Mouse (Mus musculus) heart, embryonic 14.5 days (tissue): Measurements from ENCODE around the gene Rcn2. TPM values are rescaled to one million over a fixed set of nuclear protein-coding genes. Genes with fewer than 3 reads are reported as not detected.
"Not testable (repeated sequence)": the region's sequence is repeated elsewhere in the genome, so short reads cannot be mapped to it uniquely, and the experiment has no call there.

Source experiments
- ATAC-seq: fragments of 200-750 bp; cut with Nextera tagmentation; 2 replicates; pipeline ENCODE4 v1.8.0; 2017; ENCODE audit warnings: low read depth, moderate TSS enrichment; ENCODE audit not compliant: insufficient number of reproducible peaks, insufficient read depth, low FRiP score
- H3K27ac ChIP-seq, 2 experiments: fragments of 200-500 bp in 1 of 2; fragments of 300-500 bp in 1 of 2; sonication (generic) in 1 of 2; replicated peaks in 1 of 2; 2 replicates each; pipeline ENCODE4 v1.5.1; 2012 to 2014; ENCODE audit warnings: low read depth in 2 of 2, low read length in 2 of 2, control low read depth in 1 of 2, mild to moderate bottlenecking in 1 of 2, mixed read lengths in 1 of 2; ENCODE audit not compliant: control insufficient read depth in 1 of 2, insufficient read depth in 1 of 2
- H3K27me3 ChIP-seq: fragments of 300-500 bp; sonication (generic); 2 replicates; pipeline ENCODE4 v1.6.1; 2014; ENCODE audit warnings: mild to moderate bottlenecking, low read length, control low read depth; ENCODE audit not compliant: control insufficient read depth, insufficient read depth
- H3K36me3 ChIP-seq: fragments of 300-500 bp; sonication (generic); 2 replicates; pipeline ENCODE4 v1.6.1; 2014; ENCODE audit warnings: mild to moderate bottlenecking, control low read depth, low read length, mixed read lengths; ENCODE audit not compliant: control insufficient read depth, insufficient read depth
- H3K4me1 ChIP-seq, 2 experiments: fragments of 200-500 bp in 1 of 2; fragments of 300-500 bp in 1 of 2; sonication (generic) in 1 of 2; 2 replicates each; pipeline ENCODE4 v1.6.1; 2012 to 2014; ENCODE audit warnings: low read length in 2 of 2, control low read depth in 1 of 2, mixed read lengths in 1 of 2; ENCODE audit not compliant: control insufficient read depth in 2 of 2, insufficient read depth in 2 of 2
- H3K4me2 ChIP-seq: fragments of 300-500 bp; sonication (generic); 2 replicates; pipeline ENCODE4 v1.6.1; 2014; ENCODE audit warnings: mild to moderate bottlenecking, low read length
- H3K4me3 ChIP-seq, 2 experiments: fragments of 200-500 bp in 1 of 2; fragments of 300-500 bp in 1 of 2; sonication (generic) in 1 of 2; 2 replicates each; pipeline ENCODE4 v1.5.1; 2012 to 2014; ENCODE audit warnings: low read length in 2 of 2, mild to moderate bottlenecking in 2 of 2, control low read depth in 1 of 2, low read depth in 1 of 2, moderate library complexity in 1 of 2; ENCODE audit not compliant: control insufficient read depth in 1 of 2, insufficient read depth in 1 of 2
- H3K9ac ChIP-seq: fragments of 300-500 bp; sonication (generic); 2 replicates; pipeline ENCODE4 v1.6.1; 2014; ENCODE audit warnings: mild to moderate bottlenecking, low read length
- H3K9me3 ChIP-seq: fragments of 300-500 bp; sonication (generic); 2 replicates; pipeline ENCODE4 v1.6.1; 2016; ENCODE audit warnings: low read length, control low read depth; ENCODE audit not compliant: control insufficient read depth
- WGBS: fragments of 180-500 bp; shearing (Covaris S2); extraction: QIAGEN DNeasy Blood & Tissue Kit; methylation state at CpG from one replicate; pipeline ENCODE4 v1.1.7; 2014; 5-methylcytosine and 5-hydroxymethylcytosine counted together
- polyA plus RNA-seq: library from polyadenylated mRNA; unstranded; fragments of >200 nt; fragmentation: Nextera tagmentation; extraction: Ambion mirVana; gene quantifications from 2 replicates; pipeline ENCODE4 v1.2.1, GENCODE M21; 2014

The Rcn2 gene
- 140 and 146 TPM in 2 replicates for polyA plus RNA-seq

- Histone ChIP-seq H3K27ac (peak within 1 kb of the TSS; percentile 94), H3K27me3 (no peaks in the 10 kb centered on the region), H3K4me3 (peak within 1 kb of the TSS; percentile 73 to 82), H3K4me2 (peak within 1 kb of the TSS; percentile 88), H3K4me1 (peaks cover 0 to 18% of the 10 kb centered on the region in 2 experiments; a peak in 2 of 4 replicates), H3K9ac (peak within 1 kb of the TSS; percentile 91), H3K9me3 (no peaks in the 10 kb centered on the region), H3K36me3 (peaks cover 24% of the 10 kb centered on the region)
- ATAC-seq: peak; percentile 100
- WGBS: under 1% methylated on average over 41 of the region's 49 CpGs
Measured at GRCm38 (mm10) chr9:56041372-56042180, at the start of gene Rcn2. TSS of gene Rcn2 (plus strand) at chr9:56041845.

- not testable (repeated sequence) for H3K9ac ChIP-seq, H3K4me1 ChIP-seq, H3K4me2 ChIP-seq, H3K27me3 ChIP-seq, H3K27ac ChIP-seq, H3K36me3 ChIP-seq, ATAC-seq, H3K9me3 ChIP-seq, H3K4me3 ChIP-seq
- no CpG with 5 or more reads among the region's 2 CpGs for WGBS
Measured at GRCm38 (mm10) chr9:56004679-56005078, 37.0 kb upstream of the Rcn2 start.

- Histone ChIP-seq H3K36me3 (no peaks in the 10 kb centered on the region), H3K9me3 (no peaks in the 10 kb centered on the region), H3K27ac (no peak within 1 kb of the TSS), H3K9ac (no peak within 1 kb of the TSS), H3K4me3 (no peak within 1 kb of the TSS), H3K27me3 (no peaks in the 10 kb centered on the region), H3K4me2 (no peak within 1 kb of the TSS), H3K4me1 (no peaks in the 10 kb centered on the region)
- ATAC-seq: no peak
- 67% methylated on average over 4 of the region's 4 CpGs for WGBS
Measured at GRCm38 (mm10) chr9:56010450-56010849, 31.2 kb upstream of the Rcn2 start, which contains the start of gene 4930563M21Rik. TSS of gene 4930563M21Rik (minus strand) at chr9:56010550.

GRCm38 (mm10) chr9:56024772-56025171 lies 16.9 kb upstream of the Rcn2 start:
- Histone ChIP-seq H3K4me2 (no peak overlapping the region), H3K36me3 (no peaks in the 10 kb centered on the region), H3K27ac (no peak overlapping the region), H3K4me3 (no peak overlapping the region), H3K9ac (no peak overlapping the region), H3K4me1 (no peaks in the 10 kb centered on the region), H3K9me3 (no peaks in the 10 kb centered on the region), H3K27me3 (no peaks in the 10 kb centered on the region)
- WGBS: 47% methylated on average over 2 of the region's 2 CpGs
- ATAC-seq: no peak

- H3K4me1 ChIP-seq: no peaks in the 10 kb centered on the region
- H3K27me3 ChIP-seq: no peaks in the 10 kb centered on the region
- no peak for ATAC-seq
- no peak overlapping the region for H3K4me2 ChIP-seq
- no peaks in the 10 kb centered on the region for H3K36me3 ChIP-seq
- 77% methylated on average over 16 of the region's 16 CpGs for WGBS
- no peaks in the 10 kb centered on the region for H3K9me3 ChIP-seq
- no peak overlapping the region for H3K9ac ChIP-seq
- no peak overlapping the region for H3K4me3 ChIP-seq
- no peak overlapping the region for H3K27ac ChIP-seq
Measured at GRCm38 (mm10) chr9:56027292-56027691, 14.4 kb upstream of the Rcn2 start.

- H3K4me3 ChIP-seq: no peak overlapping the region
- H3K9ac ChIP-seq: no peak overlapping the region
- H3K4me2 ChIP-seq: no peak overlapping the region
- H3K27me3 ChIP-seq: no peaks in the 10 kb centered on the region
- no peak for ATAC-seq
- no peaks in the 10 kb centered on the region for H3K9me3 ChIP-seq
- 56% methylated on average over 3 of the region's 3 CpGs for WGBS
- no peaks in the 10 kb centered on the region for H3K4me1 ChIP-seq
- H3K36me3 ChIP-seq: no peaks in the 10 kb centered on the region
- no peak overlapping the region for H3K27ac ChIP-seq
Measured at GRCm38 (mm10) chr9:56032219-56032618, 9.4 kb upstream of the Rcn2 start.

- ATAC-seq: 0 out of 2 replicates have a peak, but pooled peaks have one; percentile 2
- H3K4me2 ChIP-seq: peak overlapping the region; percentile 88
- no peaks in the 10 kb centered on the region for H3K9me3 ChIP-seq
- H3K4me3 ChIP-seq: peak overlapping the region; percentile 73 to 82
- H3K9ac ChIP-seq: peak overlapping the region; percentile 91
- H3K27ac ChIP-seq: peak overlapping the region; percentile 94
- WGBS: under 1% methylated on average over 16 of the region's 16 CpGs
- no peaks in the 10 kb centered on the region for H3K27me3 ChIP-seq
- peaks cover 24% of the 10 kb centered on the region for H3K36me3 ChIP-seq
- H3K4me1 ChIP-seq: peaks cover 0 to 18% of the 10 kb centered on the region in 2 experiments; a peak in 2 of 4 replicates
Measured at GRCm38 (mm10) chr9:56042181-56042621, 556 bp downstream of the Rcn2 start.
